Mouse (Mus musculus) bone marrow macrophage, adult 2 months (primary cell): ENCODE results near the gene Nmd3.

ENCODE experiments used
- CTCF ChIP-seq: IDR thresholded peaks from 2 replicates; pipeline ENCODE4 v1.5.1; 2012; ENCODE audit warnings: low read depth, mild to moderate bottlenecking, low read length, moderate library complexity
- POLR2A ChIP-seq: IDR thresholded peaks from 2 replicates; pipeline ENCODE4 v1.6.1; 2012; ENCODE audit warnings: mild to moderate bottlenecking, low read depth, low read length, borderline replicate concordance

DNA sequence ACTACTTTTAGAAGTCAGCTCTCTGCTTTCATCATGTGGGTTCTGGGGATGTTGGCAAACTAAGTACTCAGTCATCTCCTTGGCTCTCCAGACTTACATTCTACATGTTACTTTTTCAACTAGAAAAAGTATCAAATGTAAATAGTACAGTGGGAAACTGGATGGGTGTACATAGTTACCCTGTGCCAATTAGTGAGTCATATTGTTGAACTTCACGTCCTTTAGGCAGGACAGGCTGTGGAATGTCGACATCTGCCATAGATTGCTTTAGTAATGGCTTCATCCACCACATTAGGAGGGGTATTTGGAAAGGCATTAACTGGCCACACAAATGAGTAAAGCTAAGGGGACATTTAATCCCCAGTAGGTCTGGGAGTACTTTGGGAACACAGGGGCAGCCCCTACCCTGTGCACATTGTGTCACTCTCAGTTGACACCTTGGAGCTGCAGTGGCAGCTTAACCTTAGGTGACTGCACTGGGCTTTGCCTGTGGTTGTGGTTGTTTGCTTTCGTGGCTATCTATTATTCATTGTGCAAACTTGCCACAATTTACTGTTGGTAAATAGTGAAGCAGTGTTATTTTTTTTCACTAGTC is 71.1 kb downstream of the Nmd3 start:
- TF ChIP-seq POLR2A (no peak), CTCF (no peak)
